Mouse (Mus musculus): Measurements from ENCODE around the gene Zfp668.

Gene Zfp668

DNA sequence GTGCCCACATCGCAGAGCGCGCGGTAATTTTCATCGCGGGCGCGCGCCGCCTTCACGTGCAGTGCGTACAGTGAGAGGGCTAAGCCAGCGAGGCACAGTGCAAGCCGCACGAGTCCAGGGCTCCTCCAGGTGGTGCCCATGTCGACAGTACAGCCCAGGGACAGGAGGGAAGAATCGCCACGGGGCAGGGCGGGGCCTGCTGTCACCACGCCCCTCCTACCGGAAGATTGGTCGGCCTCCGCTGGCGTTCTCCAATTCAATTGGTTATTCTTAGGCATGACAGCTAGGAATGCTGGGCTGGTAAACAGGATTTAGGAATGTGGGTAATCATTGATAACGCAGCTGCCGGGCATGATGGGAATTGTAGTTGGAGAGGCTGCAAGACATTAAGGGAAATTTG, 18.8 kb upstream of the Zfp668 start, which contains the start of the genes Gm21974 and Vkorc1:
Gm21974 (minus strand) TSS at position 13 of the 400 bp plus-strand sequence.
Vkorc1 (minus strand) TSS at position 176 of the 400 bp plus-strand sequence.
- DNase-seq (ENCODE audit: low read depth, low spot score): peak; percentile 97

DNA sequence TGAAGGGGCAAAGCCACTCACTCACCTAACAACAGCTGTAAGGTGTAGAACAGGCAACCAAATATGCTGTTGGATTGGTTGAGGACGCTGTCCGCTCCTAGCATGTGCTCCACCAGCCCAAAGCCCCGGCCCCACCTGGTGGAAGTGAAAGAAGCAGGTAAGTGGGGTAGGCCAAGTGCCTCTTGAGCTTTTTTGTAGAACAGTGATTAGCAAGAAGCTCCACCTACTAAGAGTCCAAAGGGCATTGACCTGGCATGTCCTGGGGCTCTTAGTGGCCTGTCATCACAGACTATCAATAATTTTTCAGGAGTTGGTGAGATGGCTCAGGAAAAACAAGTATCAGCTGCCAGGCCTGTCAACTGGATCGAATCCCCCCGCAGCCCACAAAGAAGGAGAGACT, 17.9 kb upstream of the Zfp668 start:
- DNase-seq (ENCODE audit: low read depth, low spot score): no peak

DNA sequence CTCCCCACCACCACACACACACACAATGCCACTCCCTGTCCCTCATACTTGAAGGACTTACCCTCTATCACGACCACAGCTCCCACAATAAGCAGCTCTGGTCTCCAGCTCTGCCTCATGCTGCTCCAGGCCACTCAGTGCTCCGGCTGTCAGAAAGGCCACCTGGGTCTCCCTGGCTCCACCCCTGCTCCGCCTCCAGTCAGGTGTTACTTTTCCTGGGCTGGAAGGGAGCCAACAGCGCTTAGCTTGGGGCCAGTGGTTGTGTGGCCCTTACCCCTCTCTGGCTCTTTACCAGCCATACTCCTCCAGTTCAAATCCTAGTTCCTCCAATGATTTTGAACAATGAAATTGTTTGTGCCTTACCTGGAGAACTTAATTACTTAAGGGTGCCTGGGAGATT, 14.2 kb upstream of the Zfp668 start, which contains the start of gene Prss53:
Prss53 (minus strand) TSS at position 173 of the 400 bp plus-strand sequence.
- DNase-seq (ENCODE audit: low read depth, low spot score): no peak

DNA sequence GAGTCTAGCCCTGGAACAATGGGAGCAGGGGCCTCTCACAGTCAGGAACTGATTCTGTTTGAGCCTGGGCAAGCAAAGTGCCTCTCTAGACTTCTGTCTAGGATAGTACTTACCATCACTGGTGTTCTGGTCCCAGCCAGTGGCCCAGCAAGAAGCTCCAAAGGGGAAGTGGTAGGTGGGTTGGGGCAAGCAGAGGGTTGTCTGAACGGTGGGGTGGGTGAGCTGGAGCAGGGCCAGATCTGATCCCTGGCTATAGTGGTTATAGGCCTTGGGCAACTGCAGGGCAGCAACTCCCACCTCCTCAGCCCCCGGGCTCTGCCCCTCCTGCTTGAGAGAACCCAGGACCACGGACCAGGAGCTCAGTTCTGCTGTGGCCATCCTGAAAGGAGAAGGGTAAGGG, 12.2 kb upstream of the Zfp668 start:
- DNase-seq (ENCODE audit: low read depth, low spot score): no peak

DNA sequence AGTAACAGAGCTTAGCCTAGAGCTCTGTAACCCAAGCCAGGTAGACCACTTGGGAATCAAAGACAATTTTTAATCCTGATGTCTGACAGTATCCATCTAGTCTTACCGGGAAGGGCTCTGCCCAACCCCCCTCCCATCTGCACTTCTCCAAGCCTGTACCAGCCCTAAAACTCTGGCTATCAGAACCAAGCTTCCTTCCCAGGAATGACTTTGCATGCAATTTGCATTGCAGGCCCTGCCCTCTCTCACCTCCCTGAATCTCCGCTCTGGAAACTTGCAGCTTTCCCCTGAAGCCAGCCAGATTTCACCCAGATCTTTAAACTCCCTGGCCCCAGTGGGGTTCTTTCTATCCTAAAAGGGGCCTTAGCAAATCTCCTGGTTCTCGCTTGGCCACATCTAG, 11.2 kb upstream of the Zfp668 start:
- peak; percentile 48 for DNase-seq (ENCODE audit: low read depth, low spot score)

DNA sequence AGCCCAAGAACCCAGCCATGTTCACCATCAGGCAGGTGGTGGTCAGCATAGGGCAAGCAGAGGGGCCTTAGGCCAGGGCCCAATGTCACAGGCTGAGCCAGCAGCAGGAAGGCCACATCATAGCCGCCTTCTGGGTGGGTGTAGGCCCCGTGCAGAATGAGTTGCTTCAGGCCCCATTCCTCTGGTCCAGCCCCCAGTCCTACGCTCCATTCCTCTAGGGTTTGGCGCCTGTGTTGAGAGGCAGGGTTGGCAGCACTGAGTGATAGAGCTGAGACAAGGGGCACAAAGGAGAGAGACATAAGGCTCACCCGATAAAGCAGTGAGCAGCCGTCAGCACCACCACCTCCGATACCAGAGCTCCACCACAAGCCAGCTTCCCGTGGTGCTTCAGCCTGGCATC, 10.6 kb upstream of the Zfp668 start:
- no peak for DNase-seq (ENCODE audit: low read depth, low spot score)

DNA sequence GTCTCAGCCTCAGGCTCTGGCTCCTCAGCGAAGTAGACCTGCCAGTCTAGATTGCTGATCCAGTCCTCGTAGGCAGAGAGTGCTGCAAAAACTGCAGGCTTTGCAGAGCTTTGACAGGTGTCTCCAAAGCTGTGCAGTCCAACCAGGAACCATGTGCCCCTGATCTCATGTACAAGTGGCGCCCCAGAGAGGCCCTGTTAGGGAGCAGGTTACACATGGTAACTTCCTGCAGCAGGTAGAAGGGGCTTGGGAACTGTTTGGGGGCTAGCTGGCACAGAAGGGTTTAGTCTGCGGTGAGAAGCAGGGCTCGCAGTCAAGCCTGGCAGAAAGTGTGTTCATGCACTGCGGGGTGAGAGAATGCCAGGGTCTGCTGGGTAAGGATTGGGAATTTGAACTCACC, 9.9 kb upstream of the Zfp668 start:
- DNase-seq (ENCODE audit: low read depth, low spot score): no peak

DNA sequence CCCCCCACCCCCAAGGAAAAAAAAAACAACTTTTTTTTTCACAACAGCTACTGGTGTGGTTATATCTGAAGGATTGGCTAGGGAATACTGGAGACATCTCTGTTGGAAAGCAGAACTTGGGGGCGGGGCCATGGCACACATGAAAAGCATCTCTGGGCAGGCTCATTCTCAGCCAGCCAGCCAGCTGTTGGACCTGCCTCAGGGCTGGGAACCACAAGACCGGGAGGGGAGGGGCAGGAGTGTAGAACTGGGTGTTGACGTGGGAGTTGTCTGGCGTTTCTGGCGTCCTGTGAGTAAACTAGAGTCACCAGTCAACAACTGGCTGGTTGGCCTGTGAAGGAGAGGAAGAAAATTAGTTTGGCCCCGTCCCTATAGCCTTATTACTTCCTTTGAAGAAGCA, 9.3 kb upstream of the Zfp668 start:
- peak; percentile 34 for DNase-seq (ENCODE audit: low read depth, low spot score)

DNA sequence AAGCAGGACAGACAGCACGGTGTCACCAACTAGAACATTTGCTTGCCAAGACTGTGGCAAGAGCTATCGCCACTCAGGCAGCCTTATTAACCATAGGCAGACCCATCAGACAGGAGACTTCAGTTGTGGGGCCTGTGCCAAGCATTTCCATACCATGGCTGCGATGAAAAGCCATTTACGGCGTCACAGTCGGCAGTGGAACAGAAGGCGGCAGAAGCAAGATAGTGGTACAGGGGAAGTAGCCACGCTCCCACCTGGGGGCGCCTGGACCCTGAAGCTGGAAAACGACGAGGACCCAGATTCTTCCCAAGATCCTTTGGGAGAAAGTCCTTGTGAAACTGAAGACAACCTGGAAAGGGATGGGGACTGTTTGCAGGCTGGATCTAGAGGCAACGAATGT, 3.8 kb upstream of the Zfp668 start:
- no peak for DNase-seq (ENCODE audit: low read depth, low spot score)

DNA sequence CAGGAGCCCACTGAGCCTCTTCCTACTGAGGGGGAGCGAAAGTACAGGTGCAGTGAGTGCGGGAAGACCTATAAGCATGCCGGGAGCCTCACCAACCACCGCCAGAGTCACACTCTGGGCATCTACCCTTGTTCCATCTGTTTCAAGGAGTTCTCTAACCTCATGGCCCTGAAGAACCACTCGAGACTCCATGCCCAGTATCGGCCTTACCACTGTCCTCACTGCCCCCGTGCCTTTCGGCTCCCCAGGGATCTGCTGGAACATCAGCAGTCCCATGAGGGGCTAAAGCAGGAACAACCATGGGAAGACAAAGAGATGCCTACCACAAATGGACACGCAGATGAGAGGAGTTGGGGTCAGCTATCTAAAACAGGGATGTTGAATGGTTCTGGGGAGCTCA, 2.7 kb upstream of the Zfp668 start:
- DNase-seq (ENCODE audit: low read depth, low spot score): no peak

DNA sequence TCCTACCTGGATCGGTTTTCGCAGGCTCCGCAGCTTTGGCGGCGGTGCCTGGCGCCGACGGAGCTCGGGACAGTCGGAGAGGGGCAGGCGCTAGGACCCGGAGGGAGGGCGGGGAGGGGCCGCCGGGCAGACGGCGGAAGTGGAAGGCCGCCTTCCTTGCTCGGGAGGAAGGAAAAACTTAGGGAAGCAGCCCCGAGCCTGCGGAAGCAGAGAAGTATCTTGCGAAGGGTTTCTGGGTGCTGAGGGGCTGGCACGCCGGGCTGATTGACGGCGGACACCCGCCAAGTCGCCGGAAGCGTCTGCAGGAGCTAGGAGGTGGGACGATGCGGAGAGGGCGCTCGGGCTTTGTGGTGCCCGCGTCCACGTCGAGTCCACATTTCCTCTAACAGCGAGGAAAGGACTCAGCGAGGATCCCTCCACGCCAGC, 574 bp downstream of the Zfp668 start, which contains the start of gene Zfp646:
Zfp646 (plus strand) TSS at position 181 of the 426 bp plus-strand sequence.
- DNase-seq (ENCODE audit: low read depth, low spot score): peak; percentile 78

DNA sequence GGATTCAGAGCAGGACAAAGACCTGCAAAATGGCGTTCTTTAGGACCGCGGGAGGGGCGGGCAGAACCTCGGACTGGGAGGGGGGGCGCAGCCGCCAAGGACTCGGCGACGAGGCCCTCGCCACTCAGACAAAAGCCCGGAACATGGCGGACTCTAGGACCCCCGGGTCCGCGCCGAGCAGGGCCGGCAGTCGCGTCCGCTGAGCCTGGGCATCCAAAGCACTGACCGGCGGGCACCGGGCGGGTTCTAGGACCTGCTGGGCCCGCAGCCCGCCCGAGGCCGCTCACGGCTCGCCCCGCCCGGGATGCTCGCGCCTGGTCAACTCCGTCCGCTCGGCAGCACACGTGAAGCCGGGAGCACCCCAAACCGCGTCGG, 1.0 kb downstream of the Zfp668 start:
- DNase-seq (ENCODE audit: low read depth, low spot score): peak; percentile 85

DNA sequence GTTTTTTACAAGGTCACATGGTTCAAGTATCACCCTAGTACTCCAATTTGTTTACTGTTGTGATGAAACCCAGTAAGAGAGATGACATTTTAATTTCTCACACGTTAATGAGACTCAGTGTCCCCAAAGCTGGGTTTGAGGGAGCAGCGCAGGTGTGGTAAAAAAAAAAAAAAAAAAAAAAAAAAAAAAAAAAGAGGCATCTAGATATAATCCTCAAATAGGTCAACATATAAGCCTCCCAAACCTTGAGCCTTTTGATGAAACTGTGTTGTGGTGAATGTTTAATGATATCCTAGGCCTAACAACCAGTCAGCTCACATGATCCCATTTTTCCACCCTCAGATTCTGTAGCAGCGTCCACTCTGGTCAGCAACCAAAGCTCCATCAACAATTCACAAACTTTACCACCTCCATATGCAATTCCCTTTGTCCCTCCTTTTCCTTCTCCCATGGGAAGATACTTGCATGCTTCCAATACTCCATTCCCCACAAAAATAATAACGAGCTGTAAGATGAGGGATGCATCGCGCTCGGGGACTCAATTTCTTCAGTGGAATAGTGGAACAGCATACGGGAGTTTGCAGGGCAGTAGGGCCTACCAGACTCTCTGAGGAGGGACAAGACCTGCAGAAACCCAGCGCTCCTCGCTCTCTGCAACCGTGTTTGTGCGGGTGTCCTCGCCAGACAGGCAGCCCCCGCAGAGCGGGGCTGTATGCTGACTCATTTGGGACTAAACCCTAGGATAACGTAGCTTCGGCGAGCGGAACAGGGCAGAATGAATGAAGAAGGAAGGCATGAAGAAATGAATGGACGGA, 1.6 kb downstream of the Zfp668 start:
- DNase-seq (ENCODE audit: low read depth, low spot score): no peak

DNA sequence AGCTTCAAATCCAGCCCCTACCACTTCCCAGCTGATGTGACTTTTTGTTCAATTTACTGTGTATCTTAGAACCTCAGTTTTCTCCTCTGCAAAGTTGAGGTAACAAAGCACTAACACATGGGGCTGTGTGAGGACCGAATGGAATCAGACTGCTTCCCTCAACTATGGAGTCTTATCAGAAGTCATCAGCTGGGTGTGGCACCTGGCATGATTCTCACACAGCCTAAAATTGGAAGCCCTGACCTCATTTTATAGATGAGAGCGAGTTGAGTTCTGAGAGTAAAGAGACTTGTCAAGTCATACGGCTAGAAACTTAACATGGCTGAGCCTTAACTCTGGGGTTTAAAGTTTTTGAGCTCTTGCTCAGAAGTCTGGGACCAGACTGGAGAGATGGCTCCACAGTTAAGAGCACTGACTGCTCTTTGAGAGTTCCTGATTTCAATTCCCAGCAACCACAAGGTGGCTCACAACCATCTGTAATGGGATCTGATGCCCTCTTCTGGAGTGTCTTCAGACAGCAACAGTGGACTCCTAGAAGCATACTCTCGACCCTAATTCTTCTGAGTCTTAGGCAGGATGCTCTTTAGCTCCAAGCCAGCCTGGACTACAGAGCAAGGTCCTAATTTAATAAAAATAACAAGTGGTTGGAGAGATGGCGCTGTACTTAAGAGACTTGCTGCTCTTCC, 6.3 kb downstream of the Zfp668 start:
- peak; percentile 64 for DNase-seq (ENCODE audit: low read depth, low spot score)

DNA sequence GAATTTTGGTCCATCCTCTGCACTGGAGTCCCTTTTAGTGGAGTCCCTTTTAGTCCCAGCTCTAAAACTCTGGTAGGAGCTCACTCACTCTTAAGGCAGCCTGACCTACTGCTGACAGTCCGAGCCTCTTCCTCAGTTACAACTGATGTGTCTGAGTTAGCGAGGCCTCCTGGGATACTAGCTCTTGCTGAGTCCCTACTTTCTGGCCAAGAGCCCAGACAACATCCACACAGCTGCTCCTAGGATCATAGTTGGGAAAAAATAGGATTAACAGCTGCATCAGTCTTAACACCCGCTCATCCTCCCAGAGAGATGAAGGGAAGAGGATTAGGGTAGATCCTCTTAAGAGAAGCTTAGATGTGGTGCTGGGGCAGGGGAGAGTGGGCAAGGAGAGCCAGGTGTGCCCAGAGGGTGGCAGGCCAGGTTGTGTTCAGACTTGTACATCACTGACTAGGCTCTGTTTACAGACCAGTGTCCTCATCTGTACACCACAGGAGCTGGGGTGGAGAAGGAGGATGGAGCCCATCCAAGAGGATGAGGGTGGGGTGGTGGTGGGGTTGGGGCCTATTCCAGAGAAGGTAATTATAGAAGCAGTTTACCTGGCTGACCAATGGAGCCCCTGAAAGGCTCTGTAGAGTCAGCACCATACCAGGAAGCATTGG, 7.3 kb downstream of the Zfp668 start:
- DNase-seq (ENCODE audit: low read depth, low spot score): no peak

DNA sequence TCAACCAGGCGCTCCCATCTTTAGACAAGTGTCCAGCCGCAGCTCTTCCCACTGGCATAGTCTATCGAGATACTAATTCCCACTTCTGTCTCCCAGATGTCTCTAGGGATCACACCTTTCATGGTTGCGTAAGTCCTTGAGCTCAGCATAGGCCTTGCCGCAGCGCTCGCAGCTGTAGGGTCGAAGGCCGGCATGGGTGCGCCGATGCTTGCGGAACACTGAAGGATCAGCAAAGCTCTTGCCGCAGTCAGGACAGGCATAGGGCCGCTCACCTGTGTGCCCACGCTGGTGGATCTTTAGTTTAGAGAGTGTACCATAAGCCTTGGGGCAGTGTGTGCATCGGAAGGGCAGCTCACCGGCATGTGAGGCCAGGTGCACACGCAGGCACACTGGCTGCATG, 9.0 kb downstream of the Zfp668 start:
- DNase-seq (ENCODE audit: low read depth, low spot score): peak; percentile 75

DNA sequence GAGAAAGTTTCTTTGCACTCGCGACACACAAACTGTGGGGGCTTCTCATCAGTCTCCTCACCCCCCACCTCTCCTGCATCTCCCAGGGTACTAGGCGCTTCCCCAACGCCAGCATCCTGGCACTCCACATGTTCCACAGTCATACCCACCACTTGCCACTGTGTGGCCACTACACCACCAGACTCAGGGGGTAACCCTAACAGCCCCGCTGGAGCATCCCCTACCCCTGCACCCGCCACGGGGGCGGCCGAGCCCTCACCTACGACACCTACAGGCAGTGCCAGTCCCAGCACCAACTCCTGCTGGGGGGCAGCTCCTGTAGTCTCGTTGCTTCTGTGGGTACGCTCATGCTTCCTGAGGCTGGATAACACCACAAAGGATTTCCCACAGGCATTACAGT, 10.2 kb downstream of the Zfp668 start:
- no peak for DNase-seq (ENCODE audit: low read depth, low spot score)

DNA sequence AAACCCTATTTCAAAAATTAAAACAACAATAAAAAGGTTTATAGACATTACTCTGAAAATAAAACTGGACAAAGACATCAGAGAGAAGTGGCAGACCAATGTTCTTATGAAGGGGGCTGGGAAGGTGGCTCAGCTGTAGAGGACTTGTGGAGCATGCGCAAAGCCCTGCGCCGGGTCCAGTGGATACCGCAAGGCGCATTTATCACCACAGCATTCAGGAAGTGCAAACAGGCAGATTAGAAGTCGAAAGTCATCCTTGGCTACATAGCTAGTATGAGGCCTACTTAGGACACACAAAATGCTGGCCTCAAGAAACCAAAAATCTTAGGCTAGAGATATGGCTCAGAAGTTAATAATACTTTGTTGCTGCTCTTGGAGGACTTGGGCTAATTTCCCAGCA, 18.4 kb downstream of the Zfp668 start:
- no peak for DNase-seq (ENCODE audit: low read depth, low spot score)

DNA sequence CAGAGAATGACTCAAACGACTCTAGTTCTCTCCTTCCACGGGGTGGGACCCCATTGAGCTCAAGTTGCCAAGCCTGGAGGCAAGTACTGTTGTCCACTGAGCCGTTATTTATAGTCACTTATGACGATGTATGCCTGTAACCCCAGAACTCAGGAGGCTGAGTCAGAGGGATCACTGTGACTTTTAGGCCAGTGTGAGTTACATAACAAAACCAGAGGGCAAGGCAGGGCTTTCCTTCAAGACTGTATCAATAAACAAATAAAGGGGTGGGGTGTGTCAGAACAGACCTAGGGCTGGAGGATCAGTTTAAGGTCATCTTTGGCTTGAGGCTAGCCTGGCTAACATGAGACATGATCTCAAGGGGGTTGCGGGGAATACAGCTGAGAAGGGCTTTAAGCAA, 25.7 kb downstream of the Zfp668 start:
- no peak for DNase-seq (ENCODE audit: low read depth, low spot score)

DNA sequence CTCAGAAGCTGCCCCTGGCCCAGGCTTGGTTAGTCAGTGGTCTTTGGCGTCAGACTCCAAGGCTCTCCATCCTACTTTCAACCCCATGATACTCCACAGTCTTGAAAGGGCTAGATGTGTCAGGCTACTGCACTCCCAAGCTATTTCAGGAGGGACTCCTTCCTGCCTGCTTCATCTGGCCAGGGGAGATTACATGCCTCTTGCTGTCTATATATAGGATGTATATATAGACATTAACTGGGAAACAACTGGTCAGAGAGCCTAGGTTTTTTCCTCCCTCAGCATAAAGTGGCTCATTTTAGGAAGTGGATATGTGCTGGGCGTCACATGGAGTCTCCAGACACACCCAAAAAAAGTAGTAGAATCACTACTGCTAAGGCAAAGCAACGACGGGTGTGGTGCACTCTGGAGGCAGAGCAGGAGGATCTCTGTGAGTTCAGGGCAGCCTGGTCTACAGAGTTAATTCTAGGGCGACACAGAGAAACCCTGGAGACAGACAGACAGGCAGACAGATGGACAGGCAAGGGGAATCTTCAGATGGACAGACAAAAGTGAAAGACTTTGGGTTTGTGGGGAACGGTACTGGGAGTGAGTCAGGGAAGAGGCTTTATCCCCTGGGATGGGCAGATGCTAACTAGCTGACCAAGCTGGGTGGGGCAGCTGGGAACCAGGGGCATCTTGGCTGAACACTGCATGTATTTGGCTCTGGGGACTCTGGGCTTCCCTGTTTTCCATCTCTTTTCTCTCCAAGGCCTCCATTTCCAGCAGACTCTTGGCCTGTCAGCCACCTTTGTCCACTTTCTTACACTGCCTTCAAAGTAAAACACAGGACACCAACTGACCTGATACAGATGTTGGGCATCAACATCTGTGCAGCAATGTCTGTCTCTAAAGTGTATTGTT, 26.4 kb downstream of the Zfp668 start:
- DNase-seq (ENCODE audit: low read depth, low spot score): no peak

DNA sequence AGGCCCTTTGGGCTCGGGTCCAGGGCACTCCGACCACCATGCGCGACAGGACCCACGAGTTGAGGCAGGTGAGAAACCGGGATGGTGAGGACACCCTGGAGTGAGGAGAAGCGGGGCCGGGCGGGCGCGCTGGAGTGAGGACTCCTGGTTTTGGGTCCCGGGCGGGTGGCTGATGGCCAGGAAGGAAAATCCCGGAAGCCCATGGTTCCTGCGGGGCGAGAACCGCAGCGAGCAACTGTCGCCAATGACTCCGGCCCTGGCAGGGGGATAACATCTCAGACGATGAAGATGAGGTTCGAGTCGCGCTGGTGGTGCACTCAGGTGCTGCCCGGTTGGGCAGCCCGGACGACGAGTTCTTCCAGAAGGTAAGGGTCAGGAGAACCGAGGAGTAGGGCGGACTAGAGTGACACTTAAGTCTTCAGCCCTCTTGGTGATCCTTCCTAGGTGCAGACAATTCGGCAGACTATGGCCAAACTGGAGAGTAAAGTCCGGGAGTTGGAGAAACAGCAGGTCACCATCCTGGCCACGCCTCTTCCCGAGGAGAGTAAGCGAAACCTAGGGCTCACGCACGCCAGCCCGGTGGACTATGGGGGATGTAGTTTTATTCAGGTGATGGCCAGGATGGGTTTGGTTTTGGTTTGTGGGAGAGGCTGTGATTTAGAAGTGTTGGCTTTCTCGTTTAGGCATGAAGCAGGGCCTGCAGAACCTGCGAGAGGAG, 34.5 kb downstream of the Zfp668 start:
- peak; percentile 83 for DNase-seq (ENCODE audit: low read depth, low spot score)

Data from ES-CJ7 (cell line).